Mouse (Mus musculus): ENCODE measurements around the gene Tmem229b.
"Not testable (repeated sequence)": the region's sequence is repeated elsewhere in the genome, so short reads cannot be mapped to it uniquely, and the experiment has no call there.

The Tmem229b gene

GRCm38 (mm10) chr12:79007126-79007753, at the start of gene Tmem229b:
Tmem229b (minus strand) TSS chr12:79007627.
- DNase-seq (ENCODE audit: low spot score in 2 of 2) = peak; percentile 44 to 65

- no peak for DNase-seq (ENCODE audit: low spot score in 2 of 2)
Measured at GRCm38 (mm10) chr12:79055276-79055675, 47.8 kb upstream of the Tmem229b start.

GRCm38 (mm10) chr12:79052073-79052472, 44.6 kb upstream of the Tmem229b start:
- DNase-seq (ENCODE audit: low spot score in 2 of 2) = no peak

- no peak for DNase-seq (ENCODE audit: low spot score in 2 of 2)
Measured at GRCm38 (mm10) chr12:79050545-79051212, 43.3 kb upstream of the Tmem229b start.

DNA sequence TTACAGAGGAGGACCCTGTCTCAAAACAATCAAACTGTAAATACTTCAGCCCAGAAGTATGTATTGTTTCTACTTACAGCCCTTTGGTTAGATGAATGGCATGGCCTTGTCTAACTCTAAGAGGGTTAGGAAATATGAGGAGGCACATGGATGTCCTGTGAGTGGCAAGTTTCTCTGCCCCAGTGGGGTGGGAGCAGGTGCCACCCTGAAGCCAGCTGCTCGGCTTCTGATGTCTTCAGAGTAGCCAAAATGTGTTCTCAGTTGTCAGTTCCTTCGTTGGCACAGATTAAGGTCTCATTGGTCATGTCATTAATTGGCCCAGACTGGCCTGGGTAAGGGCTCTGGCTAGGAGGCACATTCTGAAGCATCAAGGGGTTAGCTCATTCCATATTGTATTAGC, 42.4 kb upstream of the Tmem229b start:
- DNase-seq (ENCODE audit: low spot score in 2 of 2) = no peak

DNA sequence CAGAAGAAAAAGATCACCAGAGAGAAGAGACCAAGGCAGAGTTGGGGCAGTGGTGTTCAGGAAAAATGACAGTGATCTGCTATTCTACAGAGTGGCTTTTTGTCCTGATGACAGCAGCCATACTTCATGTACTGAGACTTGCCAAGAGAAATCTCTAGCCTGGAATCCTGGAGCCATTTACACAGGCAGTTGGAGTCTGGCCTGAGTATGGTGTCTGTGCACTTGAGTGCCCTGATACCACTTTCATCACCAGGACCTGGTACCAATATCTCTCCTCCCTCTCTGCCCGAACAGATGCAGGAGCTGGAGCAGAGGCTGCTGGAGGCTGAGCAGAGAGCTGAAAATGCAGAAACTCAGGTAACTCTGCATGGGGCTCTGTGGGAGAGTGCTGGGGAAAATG, 41.5 kb upstream of the Tmem229b start:
- no peak for DNase-seq (ENCODE audit: low spot score in 2 of 2)

GRCm38 (mm10) chr12:79047203-79047602, 39.8 kb upstream of the Tmem229b start:
- DNase-seq (ENCODE audit: low spot score in 2 of 2) = no peak

GRCm38 (mm10) chr12:79046171-79046570, 38.7 kb upstream of the Tmem229b start:
- no peak for DNase-seq (ENCODE audit: low spot score in 2 of 2)

DNA sequence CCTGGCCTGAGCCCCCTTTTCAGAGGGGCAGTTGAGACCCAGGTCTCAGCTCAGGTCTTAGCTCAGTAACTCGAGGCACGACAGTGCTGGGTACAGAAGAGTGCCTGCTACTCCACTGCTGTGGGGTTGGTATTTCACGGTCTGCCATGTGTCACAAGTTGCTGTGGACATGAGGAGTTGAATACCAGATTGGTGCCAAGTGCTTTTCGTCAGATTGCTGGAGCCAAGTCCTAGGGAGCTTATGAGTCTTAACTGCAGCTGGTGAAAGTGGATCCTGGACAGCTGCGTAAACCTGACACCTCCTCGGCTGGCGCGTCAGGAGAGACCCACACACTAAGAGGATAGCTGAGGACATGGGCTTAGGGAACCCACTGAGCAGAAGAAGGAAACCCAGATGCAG, 37.2 kb upstream of the Tmem229b start:
- peak in 1 of 2 experiments; percentile 29 for DNase-seq (ENCODE audit: low spot score in 2 of 2)

DNA sequence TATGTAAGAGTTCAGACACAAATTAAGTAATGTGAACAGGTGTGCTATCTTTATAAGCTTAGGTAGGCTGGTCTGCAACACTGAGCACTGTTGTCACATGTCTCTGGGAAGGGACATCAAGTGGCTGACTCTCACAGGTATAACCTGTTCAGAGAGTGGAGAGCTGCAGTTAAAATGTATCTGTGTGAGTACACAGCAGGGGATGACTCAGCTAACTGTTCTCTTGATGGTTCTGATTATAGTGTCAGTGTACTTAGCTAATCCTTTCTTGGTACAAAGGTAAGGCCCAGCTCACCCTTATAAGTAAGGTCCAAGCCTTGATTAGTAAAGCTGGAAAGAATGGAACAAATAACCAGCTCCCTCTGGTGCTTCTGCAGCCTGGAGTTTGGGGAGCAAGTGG, 34.0 kb upstream of the Tmem229b start:
- DNase-seq (ENCODE audit: low spot score in 2 of 2) = no peak

DNA sequence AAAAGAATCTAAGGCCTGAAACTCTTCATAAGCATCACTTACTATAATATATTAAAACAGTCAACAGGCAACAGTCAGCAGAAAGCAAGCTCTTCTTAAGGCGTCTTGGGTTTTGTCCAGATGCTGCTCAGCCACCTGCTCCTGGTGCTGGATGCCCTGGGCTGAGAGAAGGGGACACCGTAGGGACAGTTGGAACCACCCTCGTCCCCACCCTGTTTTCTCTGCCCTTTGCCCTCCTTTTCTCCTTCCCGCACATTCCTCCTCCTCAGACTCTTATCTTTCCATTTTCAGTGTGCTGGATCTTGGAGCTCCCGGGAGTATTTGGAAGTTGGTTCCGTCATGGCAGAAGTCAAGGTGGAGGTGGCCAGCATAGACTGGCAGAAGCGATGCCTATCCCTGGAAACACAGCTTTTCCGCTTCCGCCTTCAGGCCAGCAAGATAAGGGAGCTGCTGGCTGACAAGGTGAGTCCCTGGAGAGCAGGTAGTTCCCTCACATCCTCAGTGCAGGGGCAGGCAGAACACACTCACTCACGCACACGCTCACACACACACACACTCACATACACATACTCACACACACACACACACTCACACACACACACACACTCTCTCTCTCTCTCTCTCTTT, 32.9 kb upstream of the Tmem229b start:
- no peak for DNase-seq (ENCODE audit: low spot score in 2 of 2)

DNA sequence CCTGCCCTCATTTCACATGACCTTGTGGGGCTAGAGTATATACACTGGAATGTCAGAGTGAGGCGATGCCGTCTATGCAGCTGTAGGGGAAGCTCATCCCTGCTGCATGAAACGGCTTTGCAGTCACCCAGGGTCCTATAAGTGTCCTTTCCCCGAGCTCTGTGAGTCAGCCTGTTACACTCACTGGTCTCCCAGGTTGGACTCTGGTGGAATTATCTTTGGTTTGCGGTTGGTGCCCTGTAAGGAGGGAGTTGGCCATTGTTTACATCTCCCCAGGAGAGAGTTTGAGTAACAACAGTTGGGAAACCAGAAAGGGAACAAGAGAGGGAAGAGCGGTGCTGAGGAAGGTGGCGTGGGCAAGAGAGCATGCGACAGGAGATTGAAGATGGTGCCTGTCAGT, 32.3 kb upstream of the Tmem229b start:
- DNase-seq (ENCODE audit: low spot score in 2 of 2) = no peak

GRCm38 (mm10) chr12:79035349-79035748, 27.9 kb upstream of the Tmem229b start:
- no peak for DNase-seq (ENCODE audit: low spot score in 2 of 2)

DNA sequence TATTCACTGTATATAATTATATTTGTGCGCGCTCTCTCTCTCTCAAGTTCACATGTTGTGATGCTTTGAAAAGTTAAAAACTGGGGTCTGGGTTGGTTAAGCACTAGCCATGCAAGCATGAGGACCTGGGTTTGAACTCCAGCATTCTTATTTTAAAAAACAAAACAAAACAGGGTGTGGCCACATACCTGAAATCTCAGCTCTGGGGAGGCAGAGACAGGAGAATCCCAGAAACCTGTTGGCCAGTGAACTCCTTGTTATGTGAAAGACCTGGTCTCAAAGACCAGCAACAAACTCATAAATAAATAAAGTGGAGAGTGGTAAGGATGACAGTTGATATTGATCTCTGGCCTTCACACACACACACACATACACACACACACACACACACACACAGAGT, 26.9 kb upstream of the Tmem229b start:
- no peak for DNase-seq (ENCODE audit: low spot score in 2 of 2)

GRCm38 (mm10) chr12:79028911-79029861, 21.8 kb upstream of the Tmem229b start, which contains the start of gene Plekhh1:
Plekhh1 (plus strand) TSS chr12:79029163.
- peak in 1 of 2 experiments; percentile 43 for DNase-seq (ENCODE audit: low spot score in 2 of 2)

DNA sequence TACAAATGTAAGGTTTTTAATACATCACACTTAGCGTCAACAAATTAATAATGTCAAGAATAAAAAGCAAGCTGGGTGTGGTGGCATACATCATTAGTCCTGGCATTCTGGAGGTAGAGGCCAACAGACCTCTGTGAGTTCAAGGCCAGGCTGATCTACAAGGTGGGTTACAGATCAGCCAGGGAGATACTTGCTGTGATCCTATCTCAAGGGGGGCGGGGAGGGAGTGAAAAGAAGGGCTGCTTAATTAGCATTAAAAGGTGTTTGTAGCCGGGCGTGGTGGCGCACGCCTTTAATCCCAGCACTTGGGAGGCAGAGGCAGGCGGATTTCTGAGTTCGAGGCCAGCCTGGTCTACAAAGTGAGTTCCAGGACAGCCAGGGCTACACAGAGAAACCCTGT, 20.1 kb upstream of the Tmem229b start:
- not testable (repeated sequence) for DNase-seq (ENCODE audit: low spot score in 2 of 2)

DNA sequence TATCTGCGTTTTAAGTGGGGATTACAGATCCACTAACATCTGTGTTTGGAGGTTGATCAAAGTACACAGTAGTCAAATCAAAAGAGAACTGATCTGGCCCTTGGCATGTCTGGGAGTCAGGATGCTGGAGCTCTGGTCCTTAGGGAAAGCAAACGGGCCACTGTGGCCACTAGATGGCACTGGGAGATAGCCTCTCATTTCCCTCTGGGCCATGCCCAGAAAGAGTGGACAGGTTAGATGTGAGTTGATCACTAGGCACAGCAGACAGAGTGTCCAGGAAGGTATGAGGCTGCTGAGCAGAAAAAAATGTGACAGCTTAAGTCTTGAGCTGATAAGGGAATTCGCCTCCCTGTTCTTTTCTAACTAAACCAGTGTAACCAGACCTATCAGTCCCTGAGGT, 15.5 kb upstream of the Tmem229b start:
- peak in 1 of 2 experiments; percentile 54 for DNase-seq (ENCODE audit: low spot score in 2 of 2)

- no peak for DNase-seq (ENCODE audit: low spot score in 2 of 2)
Measured at GRCm38 (mm10) chr12:79021902-79022301, 14.5 kb upstream of the Tmem229b start.

- DNase-seq (ENCODE audit: low spot score in 2 of 2) = no peak
Measured at GRCm38 (mm10) chr12:79017994-79018399, 10.6 kb upstream of the Tmem229b start.

- DNase-seq (ENCODE audit: low spot score in 2 of 2) = no peak
Measured at GRCm38 (mm10) chr12:79016109-79016508, 8.7 kb upstream of the Tmem229b start.

DNA sequence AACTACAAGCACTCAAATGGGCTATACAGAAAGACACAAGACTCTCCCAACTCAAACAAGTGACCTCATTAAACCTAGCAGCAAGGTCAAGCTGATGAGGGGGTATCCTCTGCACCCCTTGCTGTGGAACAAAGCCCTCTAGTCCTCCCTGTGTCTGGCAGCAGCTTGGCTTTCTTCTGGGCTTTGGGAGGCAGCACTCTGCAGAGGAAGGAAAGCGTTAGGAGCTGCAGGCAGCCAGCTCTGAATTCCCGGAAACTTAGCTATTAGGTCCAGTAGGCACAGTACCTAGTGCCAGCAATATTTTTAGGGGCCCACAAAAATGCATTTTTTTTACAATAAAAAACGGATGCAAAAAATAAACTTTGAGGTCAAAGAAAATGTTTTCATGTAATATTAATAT, 3.1 kb upstream of the Tmem229b start:
- no peak for DNase-seq (ENCODE audit: low spot score in 2 of 2)

Data from frontal cortex, postnatal 10 days (tissue).